Mouse (Mus musculus) embryonic facial prominence, embryonic 12.5 days (tissue): ENCODE measurements around the gene Trim47. TPM values are rescaled to one million over a fixed set of nuclear protein-coding genes. Genes with fewer than 3 reads are reported as not detected.
"Not testable (repeated sequence)": the region's sequence is repeated elsewhere in the genome, so short reads cannot be mapped to it uniquely, and the experiment has no call there.

Experiments
- ATAC-seq: fragments of 200-750 bp; cut with Nextera tagmentation; 2 replicates; pipeline ENCODE4 v1.8.0; 2017; ENCODE audit not compliant: insufficient number of reproducible peaks, insufficient read depth, low FRiP score, low TSS enrichment
- H3K27ac ChIP-seq: fragments of 300-500 bp; sonication (generic); 2 replicates; pipeline ENCODE4 v1.5.1; 2016; ENCODE audit warnings: mild to moderate bottlenecking
- H3K27me3 ChIP-seq: fragments of 300-500 bp; sonication (generic); 2 replicates; pipeline ENCODE4 v1.6.1; 2016; ENCODE audit warnings: mild to moderate bottlenecking, moderate library complexity
- H3K36me3 ChIP-seq: fragments of 300-500 bp; sonication (generic); 2 replicates; pipeline ENCODE4 v1.6.1; 2016; ENCODE audit warnings: mild to moderate bottlenecking
- H3K4me1 ChIP-seq: fragments of 300-500 bp; sonication (generic); 2 replicates; pipeline ENCODE4 v1.6.1; 2016
- H3K4me2 ChIP-seq: fragments of 300-500 bp; sonication (generic); replicated peaks from 2 replicates; pipeline ENCODE4 v1.6.1; 2016; ENCODE audit warnings: mild to moderate bottlenecking, moderate library complexity
- H3K4me3 ChIP-seq: fragments of 300-500 bp; sonication (generic); 2 replicates; pipeline ENCODE4 v1.5.1; 2016; ENCODE audit warnings: mild to moderate bottlenecking
- H3K9ac ChIP-seq: fragments of 300-500 bp; sonication (generic); 2 replicates; pipeline ENCODE4 v1.6.1; 2016; ENCODE audit warnings: mild to moderate bottlenecking, moderate library complexity
- H3K9me3 ChIP-seq: fragments of 300-500 bp; sonication (generic); 2 replicates; pipeline ENCODE4 v1.6.1; 2016; ENCODE audit warnings: mild to moderate bottlenecking, moderate library complexity
- WGBS: fragments of 180-500 bp; shearing (Covaris S2); methylation state at CpG from one replicate; pipeline ENCODE4 v1.1.7; 2016; 5-methylcytosine and 5-hydroxymethylcytosine counted together
- polyA plus RNA-seq: library from polyadenylated mRNA; unstranded; fragments of >200 nt; fragmentation: Nextera tagmentation; extraction: Ambion mirVana; gene quantifications from 2 replicates; pipeline ENCODE4 v1.2.1, GENCODE M21; 2016

Trim47 gene
- polyA plus RNA-seq, 1 experiment from 2014 or later, result 6.9 TPM

DNA sequence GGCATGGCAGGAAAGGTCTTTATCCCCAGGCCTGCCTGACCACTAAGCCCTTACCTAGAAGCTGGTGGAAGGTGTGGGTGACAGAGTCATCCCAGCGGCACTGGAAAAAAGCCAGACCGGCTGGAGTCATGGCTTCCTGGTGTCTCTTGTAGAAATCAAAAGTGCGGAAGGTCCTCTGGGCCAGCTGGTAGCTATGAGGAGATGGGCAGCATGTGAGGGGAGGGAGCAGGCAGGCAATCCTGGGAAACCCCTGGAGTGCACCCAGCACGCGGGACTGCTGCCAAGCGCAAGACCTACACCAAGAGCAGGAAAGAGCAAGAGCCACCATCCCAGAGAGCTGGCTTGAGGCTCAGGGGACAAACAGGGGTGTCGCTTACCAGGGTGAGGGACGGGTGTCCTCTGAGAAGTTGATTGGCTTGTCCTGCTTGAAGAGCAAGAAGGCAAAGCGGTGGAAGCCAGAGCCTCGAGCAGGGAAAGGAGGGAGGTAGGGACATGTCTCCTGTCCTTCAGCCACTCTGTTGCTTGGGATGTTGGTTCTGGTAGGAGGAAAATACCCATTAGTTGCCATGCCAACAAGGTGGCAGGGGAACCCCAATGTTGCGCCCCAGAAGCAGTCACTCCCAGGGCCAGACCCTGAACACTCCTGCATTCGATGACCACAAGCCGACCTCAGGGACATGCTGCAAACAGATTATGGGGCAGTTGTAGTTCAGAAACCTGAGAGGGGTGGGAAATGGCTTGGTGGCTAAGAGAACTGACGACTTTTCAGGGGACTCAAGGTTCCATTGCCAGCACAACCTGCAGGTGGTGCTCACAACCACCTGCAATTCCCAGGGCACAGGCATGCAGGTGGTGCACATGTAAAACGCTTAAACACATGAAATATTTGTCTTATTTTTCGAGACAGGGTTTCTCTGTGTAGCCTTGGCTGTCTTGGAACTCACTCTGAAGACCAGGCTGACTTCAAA lies 5.6 kb upstream of the Trim47 start:
- H3K27ac ChIP-seq, result no peak overlapping the region
- H3K4me1 ChIP-seq, result peaks cover 18% of the 10 kb centered on the region
- ATAC-seq, result no peak
- H3K4me2 ChIP-seq, result no peak overlapping the region
- no peak overlapping the region for H3K9ac ChIP-seq
- H3K4me3 ChIP-seq, result no peak overlapping the region
- H3K27me3 ChIP-seq, result no peaks in the 10 kb centered on the region
- H3K36me3 ChIP-seq, result peaks cover 30% of the 10 kb centered on the region
- 78% methylated on average over 16 of the region's 16 CpGs for WGBS
- H3K9me3 ChIP-seq, result no peaks in the 10 kb centered on the region

DNA sequence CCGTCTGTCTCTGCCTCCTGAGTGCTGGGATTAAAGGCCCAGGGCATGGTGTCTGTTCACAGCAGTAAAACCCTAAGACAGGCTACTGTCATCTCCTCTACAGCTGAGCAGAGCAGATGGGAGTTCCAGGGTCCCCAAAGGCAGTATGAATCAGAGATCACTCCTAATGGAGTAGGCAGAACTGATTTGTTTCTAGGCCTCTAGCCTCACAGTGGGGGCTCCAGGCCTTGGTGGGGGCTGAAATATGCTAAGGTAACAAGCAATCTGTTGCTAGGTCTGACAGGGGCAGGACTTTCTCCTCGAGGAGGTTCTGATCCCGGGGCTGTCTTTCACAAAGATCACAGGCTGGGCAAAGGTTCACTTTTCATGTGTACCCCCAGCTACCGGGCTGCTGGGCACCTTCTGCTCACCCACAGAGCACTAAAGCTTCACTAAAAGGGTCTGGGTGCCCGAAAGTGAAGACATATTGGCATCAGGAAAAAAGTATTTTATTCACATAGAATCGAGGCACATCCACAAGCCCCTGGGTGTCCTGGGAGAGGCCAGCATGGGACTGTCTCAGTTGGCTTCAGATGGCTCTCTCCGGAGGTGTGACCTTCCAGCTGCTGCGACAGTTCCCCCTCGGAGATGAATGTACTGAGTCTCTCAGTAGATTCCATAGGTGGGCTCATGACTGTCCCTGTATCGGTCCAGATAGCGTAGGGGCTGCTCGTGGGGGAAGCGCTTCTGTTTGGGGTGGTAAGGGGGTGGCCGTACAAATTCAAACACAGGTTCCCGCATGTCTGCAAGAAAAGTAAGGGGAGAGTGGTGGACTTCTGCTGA lies 4.5 kb upstream of the Trim47 start:
- peak overlapping the region; percentile 89; the same call in 1 of the 2 replicates for H3K27ac ChIP-seq
- H3K9me3 ChIP-seq, result no peaks in the 10 kb centered on the region
- peaks cover 30% of the 10 kb centered on the region for H3K36me3 ChIP-seq
- peak overlapping the region; percentile 70 for H3K9ac ChIP-seq
- no peaks in the 10 kb centered on the region for H3K27me3 ChIP-seq
- peak overlapping the region; percentile 57 for H3K4me3 ChIP-seq
- peaks cover 27% of the 10 kb centered on the region for H3K4me1 ChIP-seq
- no peak for ATAC-seq
- WGBS, result 81% methylated on average over 15 of the region's 15 CpGs
- H3K4me2 ChIP-seq, result peak overlapping the region; percentile 75

DNA sequence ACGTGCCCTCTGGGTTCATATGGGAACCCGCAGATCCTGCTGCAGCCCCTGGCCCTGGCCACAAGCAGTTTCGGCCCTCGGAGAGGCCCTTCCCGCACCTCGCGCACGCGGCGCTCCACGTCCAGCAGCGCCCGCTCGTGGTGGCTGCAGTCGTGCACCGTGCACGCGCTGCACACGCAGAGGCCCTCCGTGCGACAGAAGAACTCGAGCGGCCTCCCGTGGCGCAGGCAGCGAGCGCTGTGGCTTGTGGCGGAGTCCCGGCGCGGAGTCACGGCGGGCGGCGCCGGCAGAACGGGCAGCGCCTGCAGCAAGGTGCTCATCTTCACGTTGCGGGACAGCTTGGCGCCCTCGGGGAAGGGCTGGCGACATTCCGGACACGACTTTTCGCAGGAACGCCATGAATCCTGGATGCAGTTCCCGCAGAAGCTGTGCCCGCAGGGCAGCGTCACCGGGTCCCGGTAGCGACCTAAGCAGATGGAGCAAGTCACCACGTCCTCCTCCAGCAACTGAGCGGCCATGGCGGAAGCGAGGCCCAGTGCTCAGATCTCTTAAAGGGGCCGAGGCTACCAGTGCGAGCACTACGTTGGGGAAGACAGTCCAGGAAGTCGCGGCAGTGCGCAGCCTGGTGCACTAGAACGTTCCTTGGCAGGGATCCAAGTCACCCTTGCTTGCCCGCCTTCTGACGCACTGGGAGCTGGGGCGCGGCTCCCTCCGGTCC lies 3.6 kb upstream of the Trim47 start, which contains the start of gene Trim65:
Gene Trim65, minus strand, starts transcription at position 641 of the 718 bp plus-strand sequence.
- Histone ChIP-seq H3K27me3 (no peaks in the 10 kb centered on the region), H3K27ac (peak within 1 kb of the TSS; percentile 89), H3K4me2 (peak within 1 kb of the TSS; percentile 75), H3K4me1 (peaks cover 27% of the 10 kb centered on the region), H3K4me3 (peak within 1 kb of the TSS; percentile 57), H3K36me3 (peaks cover 33% of the 10 kb centered on the region), H3K9me3 (no peaks in the 10 kb centered on the region), H3K9ac (peak within 1 kb of the TSS; percentile 70)
- peak; percentile 74 for ATAC-seq
- 1% methylated on average over 69 of the region's 69 CpGs for WGBS

DNA sequence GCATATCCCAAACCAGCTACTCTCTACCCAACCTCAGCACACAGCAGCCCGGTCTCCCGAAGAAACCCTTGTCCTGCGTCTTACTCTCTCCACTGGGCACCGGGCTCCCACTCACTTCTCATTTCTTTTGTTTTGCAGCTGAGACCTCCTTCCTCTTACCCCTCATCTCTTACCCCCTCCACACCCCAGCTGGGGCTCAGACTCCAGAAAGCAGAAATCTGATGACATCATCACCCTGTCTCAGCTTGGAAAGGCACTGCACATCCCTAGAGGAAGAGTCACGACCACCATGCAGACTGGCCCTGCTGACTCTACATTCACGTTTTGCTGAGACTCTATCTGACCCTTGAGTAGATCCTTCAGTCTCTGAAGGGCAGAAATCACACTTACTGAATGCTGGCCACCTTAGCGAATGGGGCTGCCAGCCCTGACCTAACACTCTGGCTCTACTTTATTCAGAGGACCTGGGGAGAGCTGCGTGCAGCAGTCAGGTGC lies 3.0 kb upstream of the Trim47 start:
- Histone ChIP-seq H3K27me3 (no peaks in the 10 kb centered on the region), H3K4me3 (peak overlapping the region; percentile 57), H3K4me1 (peaks cover 27% of the 10 kb centered on the region), H3K9ac (peak overlapping the region; percentile 70), H3K9me3 (peaks cover 4% of the 10 kb centered on the region; the same call in 1 of the 2 replicates), H3K36me3 (peaks cover 33% of the 10 kb centered on the region), H3K4me2 (peak overlapping the region; percentile 75), H3K27ac (peak overlapping the region; percentile 89)
- 48% methylated on average over 8 of the region's 8 CpGs for WGBS
- 0 out of 2 replicates have a peak, but pooled peaks have one; percentile 1 for ATAC-seq

DNA sequence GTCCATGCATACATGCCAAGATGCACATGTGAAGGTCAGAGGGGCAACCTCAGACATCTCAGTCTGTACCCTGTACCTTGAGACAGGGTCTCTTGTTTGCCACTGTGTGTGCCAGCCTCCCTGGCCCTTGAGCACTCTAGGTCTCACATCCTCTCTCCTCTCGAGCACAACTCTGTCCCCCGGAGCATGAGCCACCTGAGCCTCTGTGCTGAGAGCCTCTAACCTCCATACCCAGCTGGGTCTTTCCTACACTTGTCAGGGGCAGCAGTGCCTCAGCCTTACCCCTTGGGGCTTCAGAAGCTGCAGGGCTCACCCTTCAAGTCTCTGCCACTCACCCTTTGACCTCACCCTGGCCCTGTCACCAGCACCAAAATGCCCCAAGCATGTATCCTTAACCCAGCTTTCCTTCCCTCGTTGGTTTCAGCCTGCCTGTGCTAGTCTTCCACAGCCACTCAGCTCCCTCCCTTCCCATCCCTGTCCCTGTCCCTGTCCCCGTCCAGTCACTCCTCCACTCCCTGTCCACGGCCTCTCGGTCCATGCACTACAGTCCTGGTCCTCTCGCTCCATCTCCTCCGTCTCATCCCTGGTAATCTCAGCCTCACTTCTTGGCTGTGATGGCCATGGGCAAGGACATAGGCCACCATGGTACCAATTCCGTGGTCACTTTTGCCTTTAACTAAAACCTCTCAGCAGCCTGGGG lies 2.2 kb upstream of the Trim47 start:
- Histone ChIP-seq H3K4me3 (no peak overlapping the region), H3K9me3 (peaks cover 4% of the 10 kb centered on the region; the same call in 1 of the 2 replicates), H3K27me3 (no peaks in the 10 kb centered on the region), H3K9ac (no peak overlapping the region), H3K4me1 (peaks cover 27% of the 10 kb centered on the region), H3K4me2 (peak overlapping the region; percentile 75), H3K36me3 (peaks cover 25% of the 10 kb centered on the region), H3K27ac (no peak overlapping the region)
- no peak for ATAC-seq
- 74% methylated on average over 9 of the region's 9 CpGs for WGBS

DNA sequence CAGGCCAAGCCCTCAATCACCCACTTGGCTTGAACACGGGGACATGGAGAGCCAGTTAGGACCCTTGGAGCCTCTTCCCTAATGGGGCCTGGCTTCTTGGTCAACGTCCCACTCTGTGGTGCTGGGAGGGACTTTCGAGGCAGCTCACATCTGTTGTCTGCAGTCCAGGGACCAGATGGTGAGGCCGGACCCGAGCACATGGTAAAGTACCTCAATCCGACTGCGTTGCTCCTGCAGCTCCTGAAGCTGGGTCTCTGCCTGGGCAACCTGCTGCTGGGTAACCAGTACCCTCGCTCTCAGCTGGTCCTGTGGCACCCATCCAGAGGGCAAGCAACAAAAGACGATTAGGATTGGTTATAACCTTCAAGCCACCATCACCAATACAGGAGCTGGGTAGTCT lies 976 bp upstream of the Trim47 start:
- H3K9me3 ChIP-seq, result peaks cover 4% of the 10 kb centered on the region; the same call in 1 of the 2 replicates
- H3K36me3 ChIP-seq, result peaks cover 18% of the 10 kb centered on the region
- H3K27me3 ChIP-seq, result no peaks in the 10 kb centered on the region
- H3K27ac ChIP-seq, result 0 out of 2 replicates have a peak overlapping the region, but pooled peaks have one; percentile 37
- ATAC-seq, result no peak
- H3K4me3 ChIP-seq, result 0 out of 2 replicates have a peak overlapping the region, but pooled peaks have one; percentile 22
- WGBS, result 80% methylated on average over 9 of the region's 9 CpGs
- H3K4me1 ChIP-seq, result peaks cover 27% of the 10 kb centered on the region
- peak overlapping the region; percentile 40; the same call in 1 of the 2 replicates for H3K4me2 ChIP-seq
- H3K9ac ChIP-seq, result no peak overlapping the region

DNA sequence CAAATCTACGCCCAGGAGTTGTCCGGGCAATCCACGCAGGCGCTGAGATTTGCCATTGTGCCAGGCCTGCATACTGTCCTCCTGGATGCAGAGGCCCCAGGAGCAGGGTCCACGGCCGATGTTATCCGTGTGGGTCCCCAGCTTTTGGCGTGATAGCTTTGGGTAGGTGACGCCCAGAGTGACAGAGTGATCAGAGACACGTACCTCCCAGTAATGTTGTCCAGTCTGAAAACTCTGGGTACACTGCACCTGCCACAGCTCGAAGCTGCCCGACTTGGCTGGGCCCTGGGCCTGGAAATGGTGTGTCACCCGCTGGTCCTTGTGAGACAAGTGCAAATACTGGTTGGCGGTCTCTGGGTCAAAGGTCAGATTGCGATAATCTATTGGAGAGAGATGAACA lies 749 bp downstream of the Trim47 start:
- Histone ChIP-seq H3K4me2 (peak overlapping the region; percentile 40; the same call in 1 of the 2 replicates), H3K36me3 (peaks cover 14% of the 10 kb centered on the region), H3K9me3 (peaks cover 4% of the 10 kb centered on the region; the same call in 1 of the 2 replicates), H3K9ac (no peak overlapping the region), H3K4me3 (no peak overlapping the region), H3K27me3 (no peaks in the 10 kb centered on the region), H3K4me1 (peaks cover 24% of the 10 kb centered on the region), H3K27ac (no peak overlapping the region)
- 96% methylated on average over 15 of the region's 15 CpGs for WGBS
- ATAC-seq, result no peak

DNA sequence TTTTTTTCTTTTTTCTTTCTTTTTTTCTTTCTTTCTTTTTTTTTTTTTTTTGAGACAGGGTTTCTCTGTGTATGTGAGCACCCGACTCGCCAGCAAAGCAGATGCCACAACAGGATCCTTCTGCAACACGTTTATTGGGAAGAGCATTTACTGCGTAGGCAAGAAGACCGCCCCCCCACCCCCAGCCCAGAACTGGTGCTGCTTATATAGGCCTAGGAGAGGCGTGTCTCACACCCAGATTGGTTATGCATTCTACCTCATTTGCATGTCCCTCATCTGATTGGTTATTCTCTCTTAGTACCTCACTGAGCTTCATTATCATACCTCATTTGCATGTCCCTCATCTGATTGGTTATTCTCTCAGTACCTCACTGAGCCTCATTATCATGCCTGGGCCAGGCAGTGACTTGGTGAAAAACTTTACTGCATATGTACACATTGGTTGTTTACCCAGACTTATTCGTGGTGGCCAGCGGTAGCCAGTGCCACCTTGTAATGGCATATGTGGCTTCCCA lies 5.2 kb downstream of the Trim47 start:
- 91% methylated on average over 8 of the region's 8 CpGs for WGBS
- not testable (repeated sequence) for H3K27me3 ChIP-seq, H3K4me1 ChIP-seq, H3K4me2 ChIP-seq, H3K9me3 ChIP-seq, H3K4me3 ChIP-seq, ATAC-seq, H3K27ac ChIP-seq, H3K9ac ChIP-seq
- peaks cover 14% of the 10 kb centered on the region for H3K36me3 ChIP-seq

DNA sequence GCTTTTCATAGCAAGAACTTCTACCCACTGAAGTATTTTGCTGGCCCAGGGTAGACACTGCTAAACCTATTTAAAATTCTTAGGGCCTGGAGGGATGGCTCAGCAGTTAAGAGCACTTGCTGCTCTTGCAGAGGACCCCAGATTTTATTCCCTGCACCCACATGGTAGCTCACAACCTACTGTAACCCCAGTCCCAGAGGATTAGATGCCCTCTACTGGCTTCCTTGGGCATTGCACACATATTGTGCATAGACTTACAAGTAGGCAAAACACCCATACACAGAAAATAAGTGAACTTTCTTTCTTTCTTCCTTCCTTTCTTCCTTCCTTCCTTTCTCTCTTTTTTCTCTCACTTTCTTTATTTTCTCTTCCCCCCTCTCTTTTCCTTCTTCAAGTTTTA lies 9.2 kb downstream of the Trim47 start:
- peaks cover 4% of the 10 kb centered on the region; the same call in 1 of the 2 replicates for H3K4me1 ChIP-seq
- no peak for ATAC-seq
- no peak overlapping the region for H3K4me2 ChIP-seq
- no peak overlapping the region for H3K9ac ChIP-seq
- H3K4me3 ChIP-seq, result no peak overlapping the region
- H3K9me3 ChIP-seq, result no peaks in the 10 kb centered on the region
- peak overlapping the region; percentile 80; the same call in 1 of the 2 replicates for H3K27ac ChIP-seq
- H3K27me3 ChIP-seq, result no peaks in the 10 kb centered on the region
- H3K36me3 ChIP-seq, result 0 out of 2 replicates have a peak, but pooled peaks cover 4% of the 10 kb centered on the region

DNA sequence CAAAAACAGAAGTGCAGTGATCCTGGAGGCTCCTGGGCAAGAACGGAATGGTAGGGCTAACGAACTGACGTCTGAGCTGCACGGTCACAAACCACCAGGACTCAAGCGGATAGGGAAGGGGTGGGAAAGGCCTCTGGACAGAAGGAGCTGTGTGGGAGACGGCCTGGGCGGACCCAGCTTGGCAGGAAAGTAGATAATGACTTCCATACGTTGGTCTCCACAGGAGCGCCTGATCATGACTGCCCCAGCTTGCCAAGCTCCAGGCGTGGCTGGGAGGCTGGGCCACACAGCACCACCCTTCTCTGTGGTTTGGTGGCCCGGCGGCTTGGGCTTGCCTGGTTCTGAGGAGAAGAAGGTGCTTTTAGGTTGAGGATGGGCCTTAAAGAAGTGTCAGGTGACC lies 9.8 kb downstream of the Trim47 start:
- Histone ChIP-seq H3K4me1 (peaks cover 4% of the 10 kb centered on the region; the same call in 1 of the 2 replicates), H3K9ac (no peak overlapping the region), H3K36me3 (no peaks in the 10 kb centered on the region), H3K27me3 (no peaks in the 10 kb centered on the region), H3K27ac (peak overlapping the region; percentile 80), H3K9me3 (no peaks in the 10 kb centered on the region), H3K4me2 (0 out of 2 replicates have a peak overlapping the region, but pooled peaks have one; percentile 5), H3K4me3 (no peak overlapping the region)
- WGBS, result 18% methylated on average over 12 of the region's 12 CpGs
- ATAC-seq, result no peak
